Mouse (Mus musculus) hindbrain, embryonic 14.5 days (tissue): ENCODE measurements around the gene Taf1c. TPM values are rescaled to one million over a fixed set of nuclear protein-coding genes. Genes with fewer than 3 reads are reported as not detected.

Experiments
- ATAC-seq: fragments of 200-750 bp; cut with Nextera tagmentation; 2 replicates; pipeline ENCODE4 v1.8.0; 2017; ENCODE audit warnings: moderate number of reproducible peaks, mild to moderate bottlenecking, moderate TSS enrichment, moderate library complexity; ENCODE audit not compliant: low FRiP score
- DNase-seq: peaks from one replicate; pipeline ENCODE4 v3.0.0-alpha.2; 2015; ENCODE audit warnings: low spot score
- H3K27ac ChIP-seq: fragments of 300-500 bp; sonication (generic); 2 replicates; pipeline ENCODE4 v1.5.1; 2014; ENCODE audit warnings: mild to moderate bottlenecking, moderate library complexity
- H3K27me3 ChIP-seq: fragments of 300-500 bp; sonication (generic); 2 replicates; pipeline ENCODE4 v1.6.1; 2014; ENCODE audit warnings: mild to moderate bottlenecking, low read length, mixed read lengths; ENCODE audit not compliant: control insufficient read depth, insufficient read depth
- H3K36me3 ChIP-seq: fragments of 300-500 bp; sonication (generic); replicated peaks from 2 replicates; pipeline ENCODE4 v1.6.1; 2014; ENCODE audit not compliant: control insufficient read depth, insufficient read depth
- H3K4me1 ChIP-seq: fragments of 300-500 bp; sonication (generic); replicated peaks from 2 replicates; pipeline ENCODE4 v1.6.1; 2014; ENCODE audit warnings: antibody characterized with exemption, low read length, mixed read lengths; ENCODE audit not compliant: control insufficient read depth, insufficient read depth
- H3K4me2 ChIP-seq: fragments of 300-500 bp; sonication (generic); replicated peaks from 2 replicates; pipeline ENCODE4 v1.6.1; 2014; ENCODE audit warnings: mild to moderate bottlenecking, moderate library complexity
- H3K4me3 ChIP-seq: fragments of 300-500 bp; sonication (generic); replicated peaks from 2 replicates; pipeline ENCODE4 v1.5.1; 2014; ENCODE audit warnings: mild to moderate bottlenecking, low read length
- H3K9ac ChIP-seq: fragments of 300-500 bp; sonication (generic); 2 replicates; pipeline ENCODE4 v1.6.1; 2014
- H3K9me3 ChIP-seq: fragments of 300-500 bp; sonication (generic); 2 replicates; pipeline ENCODE4 v1.6.1; 2016; ENCODE audit warnings: low read length; ENCODE audit not compliant: control insufficient read depth
- WGBS: fragments of 180-500 bp; shearing (Covaris S2); extraction: QIAGEN DNeasy Blood & Tissue Kit; methylation state at CpG from one replicate; pipeline ENCODE4 v1.1.7; 2014; 5-methylcytosine and 5-hydroxymethylcytosine counted together
- polyA plus RNA-seq: library from polyadenylated mRNA; unstranded; fragments of >200 nt; fragmentation: Nextera tagmentation; extraction: Ambion mirVana; gene quantifications from 2 replicates; pipeline ENCODE4 v1.2.1, GENCODE M21; 2014

The Taf1c gene
- polyA plus RNA-seq, 1 experiment from 2014 or later, result 13.3 TPM

DNA sequence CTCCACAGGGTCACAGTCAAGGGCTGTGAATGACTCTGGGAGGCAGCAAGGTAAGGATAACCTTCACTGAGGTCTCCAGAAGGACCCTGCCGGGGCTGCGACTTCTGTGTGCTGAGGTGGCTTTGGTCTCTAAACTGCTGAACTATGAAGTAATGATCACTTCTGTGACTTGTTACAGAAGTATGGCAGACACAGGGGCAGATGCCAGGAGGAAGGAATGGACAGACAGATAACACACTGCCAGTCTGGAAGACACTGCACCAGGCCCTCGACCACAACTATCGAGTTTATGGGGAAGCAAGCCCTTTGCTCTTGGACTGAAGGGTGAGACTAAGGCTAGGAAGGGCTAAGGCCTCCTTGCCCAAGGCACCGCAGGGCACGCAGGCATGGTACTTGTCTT lies 33.9 kb downstream of the Taf1c start:
- ATAC-seq, result no peak
- DNase-seq, result no peak
- H3K4me1 ChIP-seq, result peaks cover 14% of the 10 kb centered on the region
- H3K4me3 ChIP-seq, result no peak overlapping the region
- 93% methylated on average over 6 of the region's 6 CpGs for WGBS
- H3K27me3 ChIP-seq, result no peaks in the 10 kb centered on the region
- H3K9me3 ChIP-seq, result no peaks in the 10 kb centered on the region
- no peak overlapping the region for H3K4me2 ChIP-seq
- no peak overlapping the region for H3K27ac ChIP-seq
- no peak overlapping the region for H3K9ac ChIP-seq
- peaks cover 13% of the 10 kb centered on the region for H3K36me3 ChIP-seq

DNA sequence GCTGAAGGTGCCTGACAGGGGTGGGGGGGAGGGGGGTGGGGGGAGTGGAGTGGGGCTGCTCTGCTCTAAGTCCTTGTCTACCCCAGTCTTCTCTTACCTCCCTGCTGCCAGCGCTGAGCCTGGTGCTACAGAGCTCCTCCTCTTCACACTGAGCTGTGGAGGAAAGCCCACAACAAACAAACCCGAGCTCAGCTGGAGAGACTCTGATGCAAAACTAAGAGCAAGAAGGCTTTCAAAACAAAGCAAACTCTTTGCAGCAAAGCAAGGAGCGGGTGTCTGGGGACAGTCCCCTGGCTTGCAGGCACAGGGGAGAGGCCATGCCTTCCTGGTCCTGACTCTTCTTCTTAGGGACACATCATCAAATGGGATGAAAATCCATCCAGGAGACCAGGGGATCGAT lies 35.1 kb downstream of the Taf1c start:
- H3K27me3 ChIP-seq, result no peaks in the 10 kb centered on the region
- no peak for DNase-seq
- H3K27ac ChIP-seq, result no peak overlapping the region
- no peak overlapping the region for H3K4me2 ChIP-seq
- WGBS, result 38% methylated on average over 4 of the region's 4 CpGs
- no peaks in the 10 kb centered on the region for H3K9me3 ChIP-seq
- ATAC-seq, result no peak
- no peak overlapping the region for H3K9ac ChIP-seq
- H3K4me3 ChIP-seq, result no peak overlapping the region
- H3K4me1 ChIP-seq, result peaks cover 14% of the 10 kb centered on the region
- peaks cover 26% of the 10 kb centered on the region for H3K36me3 ChIP-seq

DNA sequence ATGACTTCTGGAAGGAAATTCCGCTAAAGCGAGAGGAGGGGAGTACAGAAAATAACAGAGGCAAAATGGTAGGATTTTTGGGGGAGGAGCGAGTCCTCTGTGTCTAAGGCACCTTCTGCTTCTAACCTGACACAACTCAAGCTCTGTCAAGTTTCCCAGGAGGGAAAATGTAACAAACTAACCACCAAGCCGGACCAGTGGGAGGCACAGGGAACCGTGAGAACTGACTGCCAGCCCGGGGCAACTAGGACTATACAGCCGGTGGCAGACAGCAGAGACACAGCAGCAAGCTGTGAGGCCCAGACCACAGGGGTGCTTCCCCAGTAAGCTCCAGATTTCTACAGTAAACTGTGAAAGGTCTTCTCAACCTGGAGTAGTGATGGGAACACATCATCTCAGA lies 36.1 kb downstream of the Taf1c start:
- H3K27me3 ChIP-seq, result no peaks in the 10 kb centered on the region
- WGBS, result 71% methylated on average over 7 of the region's 7 CpGs
- no peaks in the 10 kb centered on the region for H3K9me3 ChIP-seq
- H3K4me1 ChIP-seq, result peaks cover 12% of the 10 kb centered on the region
- H3K27ac ChIP-seq, result no peak overlapping the region
- H3K4me2 ChIP-seq, result no peak overlapping the region
- DNase-seq (no peak), ATAC-seq (no peak)
- H3K4me3 ChIP-seq, result no peak overlapping the region
- peaks cover 35% of the 10 kb centered on the region for H3K36me3 ChIP-seq
- H3K9ac ChIP-seq, result no peak overlapping the region

DNA sequence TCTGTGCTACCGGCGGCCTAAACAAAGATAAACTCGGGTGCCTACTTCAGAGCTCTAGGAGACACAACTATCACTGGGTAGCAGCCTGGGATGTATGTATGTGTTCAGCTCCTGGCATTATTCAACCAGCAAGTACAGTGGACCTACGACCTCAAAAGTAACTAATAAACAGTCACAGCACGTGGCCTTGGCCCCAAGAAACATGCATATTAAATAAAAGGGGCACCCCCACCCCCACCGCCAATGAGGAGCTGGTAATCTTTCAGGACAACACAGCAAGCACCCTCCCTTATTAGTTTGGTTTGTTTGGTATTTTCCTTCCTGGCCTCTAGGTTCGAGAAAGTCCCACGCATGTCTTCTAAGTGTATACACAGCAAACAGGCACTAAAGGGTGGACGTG lies 36.8 kb downstream of the Taf1c start:
- Histone ChIP-seq H3K9me3 (no peaks in the 10 kb centered on the region), H3K36me3 (peaks cover 42% of the 10 kb centered on the region), H3K4me2 (no peak overlapping the region), H3K4me1 (peaks cover 5% of the 10 kb centered on the region), H3K9ac (no peak overlapping the region), H3K4me3 (no peak overlapping the region), H3K27me3 (no peaks in the 10 kb centered on the region), H3K27ac (no peak overlapping the region)
- DNase-seq, result no peak
- 92% methylated on average over 9 of the region's 9 CpGs for WGBS
- ATAC-seq, result no peak

DNA sequence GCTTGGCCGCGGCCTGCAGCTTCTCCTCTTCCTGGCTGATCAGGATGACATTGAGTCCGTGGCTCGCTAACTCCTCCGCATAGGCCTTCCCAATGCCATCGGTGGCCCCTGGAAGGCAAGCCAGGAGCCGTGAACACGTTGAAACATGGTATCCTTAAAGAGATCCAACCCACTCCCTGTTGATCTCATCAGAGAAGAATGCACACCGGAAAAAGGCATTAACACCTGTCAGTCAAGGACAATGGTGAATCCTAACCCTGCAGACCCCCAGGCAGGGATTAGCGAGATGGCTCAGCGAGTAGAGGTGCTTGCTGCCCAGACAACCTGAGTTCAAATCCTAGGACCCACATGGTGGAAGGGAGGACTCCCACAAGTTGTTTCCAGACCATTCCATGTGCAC lies 38.7 kb downstream of the Taf1c start:
- DNase-seq, result no peak
- H3K27me3 ChIP-seq, result no peaks in the 10 kb centered on the region
- no peak overlapping the region for H3K27ac ChIP-seq
- H3K4me1 ChIP-seq, result no peaks in the 10 kb centered on the region
- ATAC-seq, result no peak
- WGBS, result 85% methylated on average over 11 of the region's 11 CpGs
- H3K4me2 ChIP-seq, result no peak overlapping the region
- H3K9ac ChIP-seq, result no peak overlapping the region
- no peak overlapping the region for H3K4me3 ChIP-seq
- H3K36me3 ChIP-seq, result peaks cover 59% of the 10 kb centered on the region
- H3K9me3 ChIP-seq, result no peaks in the 10 kb centered on the region

DNA sequence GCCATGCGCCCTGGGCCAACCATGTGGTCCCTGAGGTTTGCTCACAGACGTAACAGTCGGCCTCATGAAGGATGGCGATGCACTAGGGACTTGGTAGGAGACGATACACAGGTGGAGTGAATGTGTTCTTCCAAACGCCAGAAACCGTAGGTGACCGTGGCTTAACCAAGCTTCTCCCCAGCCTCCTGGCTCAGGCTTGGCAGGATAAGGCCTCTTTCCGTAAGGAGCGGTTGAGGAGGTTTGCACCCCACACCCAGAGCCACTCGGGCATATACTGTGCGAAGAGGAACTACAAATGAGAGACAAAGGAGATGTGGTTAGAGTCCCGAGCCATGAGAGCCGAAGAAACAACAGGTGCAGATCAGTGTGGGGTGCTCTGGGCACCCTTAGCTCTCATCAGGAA lies 41.2 kb downstream of the Taf1c start:
- Histone ChIP-seq H3K36me3 (peaks cover 70% of the 10 kb centered on the region), H3K27me3 (no peaks in the 10 kb centered on the region), H3K27ac (no peak overlapping the region), H3K9ac (no peak overlapping the region), H3K9me3 (no peaks in the 10 kb centered on the region), H3K4me2 (no peak overlapping the region), H3K4me1 (no peaks in the 10 kb centered on the region; the same call in 1 of the 2 replicates), H3K4me3 (no peak overlapping the region)
- DNase-seq, result no peak
- no peak for ATAC-seq
- WGBS, result 96% methylated on average over 14 of the region's 14 CpGs

DNA sequence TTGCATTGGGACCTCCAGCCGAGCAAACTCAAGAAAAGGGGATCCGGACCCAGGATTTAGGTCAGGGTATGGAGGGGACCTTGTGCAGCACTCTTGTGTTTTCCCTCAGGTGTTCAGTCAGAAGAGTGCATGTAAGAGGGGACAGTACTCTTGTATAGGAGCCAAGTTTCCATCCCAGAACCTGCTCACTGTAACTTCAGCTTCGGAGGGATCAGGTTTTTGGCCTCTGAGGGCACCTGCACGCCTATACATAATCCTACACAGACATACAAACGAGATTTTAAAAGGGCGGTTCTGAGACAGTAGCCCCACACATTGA lies 45.7 kb downstream of the Taf1c start:
- no peak overlapping the region; the same call in 1 of the 2 replicates for H3K4me2 ChIP-seq
- ATAC-seq (no peak), DNase-seq (no peak)
- H3K27me3 ChIP-seq, result no peaks in the 10 kb centered on the region
- peaks cover 13% of the 10 kb centered on the region for H3K4me1 ChIP-seq
- no peak overlapping the region for H3K27ac ChIP-seq
- WGBS, result 92% methylated on average over 6 of the region's 6 CpGs
- no peak overlapping the region for H3K4me3 ChIP-seq
- H3K9me3 ChIP-seq, result no peaks in the 10 kb centered on the region
- peaks cover 39% of the 10 kb centered on the region for H3K36me3 ChIP-seq
- no peak overlapping the region for H3K9ac ChIP-seq

DNA sequence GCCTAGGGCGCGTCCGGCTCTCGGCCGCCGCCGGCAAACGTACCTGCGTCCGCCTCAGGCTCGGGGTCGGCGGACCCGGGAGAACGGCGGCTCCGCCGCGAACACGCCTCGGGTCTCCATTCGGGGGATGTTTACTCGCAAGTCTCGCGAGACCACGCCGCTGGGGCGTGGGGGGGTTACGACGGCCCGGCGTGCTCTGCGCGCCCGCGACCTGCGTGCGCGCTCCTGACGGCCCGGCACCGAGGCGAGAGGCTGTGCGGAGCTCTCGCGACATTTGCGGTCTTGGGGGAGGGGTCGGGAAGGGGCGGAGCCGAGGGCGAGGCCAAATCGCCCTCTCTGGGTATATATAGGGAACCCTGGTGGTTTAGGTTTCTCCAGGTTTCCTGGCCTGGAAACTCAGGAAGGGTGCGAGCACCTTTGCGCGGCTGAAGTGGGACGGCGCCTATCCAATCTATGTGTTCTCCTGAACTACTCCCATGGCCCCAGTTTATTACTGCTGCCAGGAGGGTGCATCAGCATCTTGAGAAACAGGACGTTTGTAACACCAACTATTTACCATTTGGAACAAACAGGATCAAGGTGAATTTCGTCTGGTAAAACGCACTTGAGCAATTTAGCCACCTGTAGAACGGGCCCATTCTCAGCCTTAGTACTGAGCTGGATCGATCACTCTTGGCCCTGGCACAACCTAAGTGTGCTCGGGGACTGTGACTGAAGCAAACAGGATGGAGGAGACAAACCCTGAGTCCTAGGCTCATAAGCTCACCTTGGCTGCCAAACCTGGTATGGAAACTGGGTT lies 46.2 kb downstream of the Taf1c start, which contains the start of gene Mbtps1:
Mbtps1 (minus strand) TSS at position 133 of the 799 bp plus-strand sequence.
- Histone ChIP-seq H3K4me1 (peaks cover 13% of the 10 kb centered on the region), H3K9ac (peak within 1 kb of the TSS; percentile 87)
- WGBS, result 9% methylated on average over 46 of the region's 63 CpGs

DNA sequence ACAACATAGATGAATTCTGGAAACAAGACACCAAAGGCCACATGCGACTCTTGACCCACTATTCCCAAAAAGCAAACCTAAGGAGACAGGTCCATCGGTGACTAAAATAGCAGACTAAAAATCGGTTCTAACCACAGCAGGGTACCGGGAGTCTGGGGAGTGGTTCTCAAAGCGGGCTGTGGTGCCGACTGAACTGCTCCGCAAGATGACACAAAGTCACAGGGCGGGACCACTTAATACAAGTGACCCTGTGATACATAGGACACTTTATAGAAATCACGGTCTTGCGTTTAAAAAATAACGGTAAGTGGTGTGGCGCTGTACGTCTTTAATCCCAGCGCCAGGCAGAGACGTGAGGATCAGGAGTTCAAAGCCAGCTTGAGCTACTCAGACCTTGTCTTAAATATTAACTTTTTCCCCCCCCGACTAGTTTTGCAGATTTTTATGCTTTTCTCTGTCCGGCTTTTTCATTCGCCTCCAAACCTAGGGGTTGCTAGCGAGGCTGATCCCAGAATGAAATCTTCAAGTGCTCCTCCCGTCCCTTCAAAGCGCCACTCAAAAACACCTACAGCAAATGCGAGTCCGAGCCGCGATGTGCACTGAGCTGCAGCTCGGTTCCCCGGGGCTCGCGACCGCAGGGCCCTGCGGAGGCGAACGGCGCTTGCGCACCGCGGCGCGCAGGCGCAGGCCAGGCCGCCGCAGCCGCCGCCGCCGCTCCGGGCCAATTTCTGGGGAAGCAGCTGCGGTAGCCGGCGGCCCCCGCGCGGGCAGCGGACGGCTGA lies 47.0 kb downstream of the Taf1c start:
- peaks cover 26% of the 10 kb centered on the region for H3K36me3 ChIP-seq
- no peaks in the 10 kb centered on the region for H3K9me3 ChIP-seq
- peaks cover 13% of the 10 kb centered on the region for H3K4me1 ChIP-seq
- DNase-seq (peak; percentile 82), ATAC-seq (peak; percentile 91)
- H3K27me3 ChIP-seq, result no peaks in the 10 kb centered on the region
- peak overlapping the region; percentile 87 for H3K9ac ChIP-seq
- peak overlapping the region; percentile 87 for H3K4me3 ChIP-seq
- 2% methylated on average over 45 of the region's 55 CpGs for WGBS
- peak overlapping the region; percentile 69 for H3K4me2 ChIP-seq
- peak overlapping the region; percentile 96 for H3K27ac ChIP-seq

More for the DNA sequence above, 46.2 kb downstream of the Taf1c start, which contains the start of gene Mbtps1:
- ATAC-seq, result peak; percentile 95
- Histone ChIP-seq H3K4me2 (peak within 1 kb of the TSS; percentile 69), H3K9me3 (no peaks in the 10 kb centered on the region), H3K27me3 (no peaks in the 10 kb centered on the region), H3K4me3 (peak within 1 kb of the TSS; percentile 87), H3K36me3 (peaks cover 33% of the 10 kb centered on the region), H3K27ac (peak within 1 kb of the TSS; percentile 96)
- peak; percentile 99 for DNase-seq
